Mouse (Mus musculus) heart, postnatal 25 days (tissue): ENCODE measurements at regions not wholly inside any gene's neighbourhood (a gene's known extent, or its start where the extent isn't known, plus 50 kb on each side); places are given as distances from the start of the nearest gene placed in this dataset. TPM values are rescaled to one million over a fixed set of nuclear protein-coding genes. Genes with fewer than 3 reads are reported as not detected.

Source experiments
- DNase-seq: peaks from one replicate; pipeline ENCODE4 v3.0.0; 2022; ENCODE audit warnings: low spot score
- intact Hi-C: fragments of 180-260 bp; cut with DNase I; formaldehyde crosslinking; loops from one replicate; pipeline ENCODE4 v1.15.1; 2025
- microRNA-seq: library from miRNA; unstranded; fragments of <30 nt; microRNA quantifications from one replicate; pipeline ENCODE4 v1.2.0, GENCODE M21; 2022

- DNase-seq, result no peak
- intact Hi-C loops, result loop anchor here (1.0 to 5.0 kb wide), 3 partner anchors 148 to 334 kb away; no protein-coding TSS in a partner anchor
Measured at GRCm38 (mm10) chr15:6238755-6239154, 60.8 kb upstream of the Dab2 start.

GRCm38 (mm10) chr15:6242132-6242531 is 57.5 kb upstream of the Dab2 start:
- DNase-seq, result no peak
- intact Hi-C loops, result loop anchor here (5.0 kb wide), 2 partner anchors 35 to 95 kb away; no protein-coding TSS in a partner anchor

- DNase-seq, result no peak
- intact Hi-C loops, result loop anchor here (5.0 kb wide), 2 partner anchors 33 to 93 kb away; no protein-coding TSS in a partner anchor
Measured at GRCm38 (mm10) chr15:6244401-6244800, 55.2 kb upstream of the Dab2 start.

- no peak for DNase-seq
- intact Hi-C loops, result no loop called here
Measured at GRCm38 (mm10) chr15:6245950-6246894, 53.4 kb upstream of the Dab2 start.

- intact Hi-C loops, result no loop called here
- no peak for DNase-seq
Measured at GRCm38 (mm10) chr15:6248470-6248869, 51.1 kb upstream of the Dab2 start.

Small RNAs in the stretch of these regions (microRNA-seq; reads per million reads assigned to microRNA genes)
- not detected for gene Gm27760
